Mouse (Mus musculus) bone marrow, adult 2 months (tissue): Measurements from ENCODE around the gene Txnrd1.

Source experiments
- CTCF ChIP-seq: fragments of 200-500 bp; IDR thresholded peaks from 2 replicates; pipeline ENCODE4 v1.5.1; 2011; ENCODE audit warnings: low read length, control low read depth; ENCODE audit not compliant: control insufficient read depth, insufficient read depth
- POLR2A ChIP-seq: fragments of 200-500 bp; IDR thresholded peaks from 2 replicates; pipeline ENCODE4 v1.6.1; 2011; ENCODE audit warnings: low read depth, mild to moderate bottlenecking, control low read depth, low read length, borderline replicate concordance; ENCODE audit not compliant: control insufficient read depth

DNA sequence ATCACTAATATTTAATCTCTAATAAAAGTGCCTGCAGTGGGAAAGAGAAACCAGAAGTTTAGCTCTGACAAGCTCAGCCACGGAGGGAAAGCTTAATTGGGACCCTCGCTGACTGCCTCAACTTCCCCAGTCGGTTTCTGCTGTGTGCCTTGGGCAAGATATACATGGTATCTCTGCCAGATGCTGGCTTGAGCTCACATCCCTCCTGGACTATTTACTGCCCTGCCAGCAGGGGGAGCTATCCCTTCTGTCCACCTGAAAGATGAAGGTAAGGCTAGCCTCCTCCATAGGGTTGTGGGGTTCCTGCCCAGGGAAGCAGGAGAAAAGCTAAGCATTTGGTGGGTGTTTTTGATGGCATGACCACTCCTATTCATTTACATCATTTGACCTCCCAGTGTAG, 76.4 kb downstream of the Txnrd1 start:
- TF ChIP-seq CTCF = peak; percentile 68
- no peak for TF ChIP-seq POLR2A
